Mouse (Mus musculus) lung, adult 2 months (tissue): ENCODE data around the gene Acsl4. TPM values are rescaled to one million over a fixed set of nuclear protein-coding genes. Genes with fewer than 3 reads are reported as not detected.
A peak's percentile ranks its signal among the peaks of the same experiment; 100 is the strongest.

Experiments
- DNase-seq: peaks from one replicate; pipeline ENCODE4 v3.0.0; 2022
- H3K4me1 ChIP-seq: fragments of 200-500 bp; 2 replicates; pipeline ENCODE4 v1.6.1; 2011; ENCODE audit warnings: low read length; ENCODE audit not compliant: control insufficient read depth, insufficient read depth
- H3K4me3 ChIP-seq: fragments of 200-500 bp; replicated peaks from 2 replicates; pipeline ENCODE3; 2011; ENCODE audit warnings: low read depth, mild to moderate bottlenecking, control low read depth, low read length; ENCODE audit errors: extremely low read depth
- CTCF ChIP-seq: fragments of 200-500 bp; IDR thresholded peaks from 2 replicates; pipeline ENCODE4 v1.5.1; 2011; ENCODE audit warnings: mild to moderate bottlenecking, low read length, control low read depth; ENCODE audit not compliant: insufficient read depth
- POLR2A ChIP-seq: fragments of 200-500 bp; IDR thresholded peaks from 2 replicates; pipeline ENCODE4 v1.6.1; 2011; ENCODE audit warnings: low read depth, mild to moderate bottlenecking, control low read depth, low read length, borderline replicate concordance; ENCODE audit errors: extremely low read depth
- WGBS: fragments of 180-500 bp; shearing (Covaris S2); methylation state at CpG from one replicate; pipeline ENCODE4 v1.1.7; 2018; 5-methylcytosine and 5-hydroxymethylcytosine counted together
- polyA plus RNA-seq: library from polyadenylated mRNA; depleted of rRNA; stranded (reverse); fragments of >200 nt; gene quantifications from 2 replicates; pipeline ENCODE4 v1.2.3, GENCODE M21; 2012; rRNA removed

The Acsl4 gene
- polyA plus RNA-seq: 11.6 and 17.8 TPM in 2 replicates

DNA sequence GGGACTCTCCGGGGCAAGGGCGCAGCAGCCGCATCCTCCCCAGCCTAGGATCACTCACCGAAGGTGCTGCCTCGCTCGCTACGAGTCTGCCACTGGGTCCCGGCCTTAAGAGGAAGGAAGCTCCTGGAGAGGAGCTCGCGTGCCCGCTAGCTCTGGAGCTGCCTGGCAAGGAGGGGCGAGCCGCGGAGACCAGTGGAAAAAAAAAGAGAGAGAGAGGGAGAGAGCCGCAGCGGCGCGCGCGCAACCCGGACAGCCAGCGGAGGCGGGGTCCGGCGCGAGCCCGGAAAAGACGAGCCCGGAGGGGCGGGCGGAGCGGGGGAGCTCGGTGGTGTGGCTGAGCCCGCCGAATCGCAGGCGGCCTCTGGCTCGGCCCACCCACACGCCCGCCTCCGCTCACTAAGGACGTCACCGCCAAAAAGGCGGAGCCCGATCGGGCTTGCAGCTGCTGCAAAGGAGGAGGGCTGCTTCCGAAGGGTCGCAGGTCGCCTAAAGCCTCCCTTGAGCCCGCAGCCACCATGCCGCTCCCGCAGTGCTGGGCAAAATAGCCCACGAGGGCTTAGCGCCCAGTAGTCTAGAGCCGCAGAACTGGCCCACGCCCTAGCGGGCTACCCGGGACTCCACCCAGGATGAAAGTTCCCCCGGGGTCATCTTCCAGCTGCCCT lies at the start of gene Acsl4:
Acsl4 (minus strand) TSS at position 289 of the 662 bp plus-strand sequence.
- WGBS: 25% methylated on average over 57 of the region's 59 CpGs
- TF ChIP-seq POLR2A: peak; percentile 92
- TF ChIP-seq CTCF: no peak
- Histone ChIP-seq H3K4me3 (peak within 1 kb of the TSS; percentile 95), H3K4me1 (no peaks in the 10 kb centered on the region; the same call in 1 of the 2 replicates)
- DNase-seq: peak; percentile 85

GRCm38 (mm10) chrX:142437971-142438504 lies 47.7 kb upstream of the Acsl4 start:
- no peak overlapping the region for H3K4me3 ChIP-seq
- 54% methylated on average over 4 of the region's 4 CpGs for WGBS
- DNase-seq: no peak

GRCm38 (mm10) chrX:142432846-142433245 lies 42.5 kb upstream of the Acsl4 start:
- 64% methylated on average over 3 of the region's 3 CpGs for whole genome bisulfite sequencing
- no peaks in the 10 kb centered on the region for H3K4me1 ChIP-seq
- DNase-seq: no peak
- no peak overlapping the region for H3K4me3 ChIP-seq
- TF ChIP-seq CTCF (no peak), POLR2A (no peak)

More at GRCm38 (mm10) chrX:142437971-142438504, 47.7 kb upstream of the Acsl4 start:
- H3K4me1 ChIP-seq: no peaks in the 10 kb centered on the region
- TF ChIP-seq POLR2A: no peak
- TF ChIP-seq CTCF: no peak

GRCm38 (mm10) chrX:142427111-142427510 lies 36.8 kb upstream of the Acsl4 start:
- no peak for TF ChIP-seq POLR2A
- no peak for DNase-seq
- WGBS: 59% methylated on average over 4 of the region's 4 CpGs
- Histone ChIP-seq H3K4me1 (no peaks in the 10 kb centered on the region), H3K4me3 (no peak overlapping the region)

GRCm38 (mm10) chrX:142426628-142427027 lies 36.3 kb upstream of the Acsl4 start:
- DNase-seq: no peak
- no peak for TF ChIP-seq CTCF
- TF ChIP-seq POLR2A: no peak
- no peak overlapping the region for H3K4me3 ChIP-seq
- no peaks in the 10 kb centered on the region for H3K4me1 ChIP-seq
- 73% methylated on average over 4 of the region's 4 CpGs for WGBS

- no peak for DNase-seq
- Histone ChIP-seq H3K4me3 (no peak overlapping the region), H3K4me1 (no peaks in the 10 kb centered on the region)
- no peak for TF ChIP-seq CTCF
- no peak for TF ChIP-seq POLR2A
- 57% methylated on average over 2 of the region's 2 CpGs for WGBS
Observed at GRCm38 (mm10) chrX:142413884-142414283, 23.5 kb upstream of the Acsl4 start.

- 76% methylated on average over 3 of the region's 3 CpGs for WGBS
- no peak for DNase-seq
- no peak for TF ChIP-seq POLR2A
- TF ChIP-seq CTCF: no peak
- H3K4me1 ChIP-seq: no peaks in the 10 kb centered on the region
- no peak overlapping the region for H3K4me3 ChIP-seq
Observed at GRCm38 (mm10) chrX:142410060-142410459, 19.7 kb upstream of the Acsl4 start.

DNA sequence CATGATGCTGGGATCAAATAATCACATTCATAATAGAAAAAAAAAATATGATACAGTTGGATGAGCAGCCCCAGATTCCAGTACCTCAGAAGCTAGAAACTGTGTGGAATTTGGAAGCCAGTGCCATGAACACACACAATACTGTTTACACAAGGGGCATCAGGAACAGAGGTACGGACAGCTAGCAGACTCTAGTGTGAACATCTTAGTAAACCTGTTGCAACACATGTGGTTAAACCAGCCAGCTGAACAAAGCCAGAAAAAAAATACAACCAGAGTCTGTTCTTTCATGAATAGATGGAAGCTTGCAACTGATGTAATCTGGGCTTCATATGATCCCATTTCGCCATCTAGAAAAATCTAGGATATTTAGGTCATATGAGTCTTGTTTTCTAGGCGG lies 19.0 kb upstream of the Acsl4 start:
- 88% methylated on average over 3 of the region's 3 CpGs for WGBS
- no peak for DNase-seq
- no peaks in the 10 kb centered on the region for H3K4me1 ChIP-seq

GRCm38 (mm10) chrX:142403114-142403513 lies 12.8 kb upstream of the Acsl4 start:
- TF ChIP-seq POLR2A (no peak), CTCF (no peak)
- no peak overlapping the region for H3K4me3 ChIP-seq
- no peaks in the 10 kb centered on the region for H3K4me1 ChIP-seq
- no peak for DNase-seq

More for the DNA sequence above, 19.0 kb upstream of the Acsl4 start:
- no peak overlapping the region for H3K4me3 ChIP-seq
- TF ChIP-seq POLR2A (no peak), CTCF (no peak)

- 55% methylated on average over 2 of the region's 2 CpGs for WGBS
- H3K4me3 ChIP-seq: no peak overlapping the region
- no peak for TF ChIP-seq CTCF
- TF ChIP-seq POLR2A: no peak
- DNase-seq: no peak
- H3K4me1 ChIP-seq: no peaks in the 10 kb centered on the region
Observed at GRCm38 (mm10) chrX:142398621-142399020, 8.3 kb upstream of the Acsl4 start.
